Mouse (Mus musculus) ES-E14 (cell line): ENCODE data around the gene Marveld1.

Source experiments
- CHD2 ChIP-seq: IDR thresholded peaks from 2 replicates; pipeline ENCODE4 v1.6.1; 2014; ENCODE audit warnings: mild to moderate bottlenecking, low read depth, low read length, inconsistent platforms
- MAFK ChIP-seq: IDR thresholded peaks from 2 replicates; pipeline ENCODE4 v1.6.1; 2014; ENCODE audit warnings: mild to moderate bottlenecking, low read depth, low read length, inconsistent platforms; ENCODE audit not compliant: insufficient read depth
- ZC3H11A ChIP-seq: IDR thresholded peaks from 2 replicates; pipeline ENCODE4 v1.6.1; 2012; ENCODE audit warnings: low read depth, mild to moderate bottlenecking, inconsistent platforms, low read length, borderline replicate concordance

- TF ChIP-seq MAFK (no peak), ZC3H11A (no peak), CHD2 (no peak)
Measured at GRCm38 (mm10) chr19:42182673-42183072, 35.5 kb downstream of the Marveld1 start.
